Mouse (Mus musculus) brain, embryonic 14.5 days (tissue): Measurements from ENCODE around the gene Ccdc183.

Source experiments
- CTCF ChIP-seq: fragments of 200-500 bp; IDR thresholded peaks from 2 replicates; pipeline ENCODE4 v1.5.1; 2012; ENCODE audit warnings: inconsistent platforms, mild to moderate bottlenecking, moderate library complexity, borderline replicate concordance; ENCODE audit not compliant: insufficient read depth, insufficient read length; ENCODE audit errors: extremely low read depth
- POLR2A ChIP-seq: fragments of 200-500 bp; IDR thresholded peaks from 2 replicates; pipeline ENCODE4 v1.6.1; 2012; ENCODE audit warnings: mild to moderate bottlenecking, inconsistent platforms, borderline replicate concordance; ENCODE audit not compliant: poor library complexity, insufficient read depth, insufficient read length, severe bottlenecking; ENCODE audit errors: extremely low read depth

DNA sequence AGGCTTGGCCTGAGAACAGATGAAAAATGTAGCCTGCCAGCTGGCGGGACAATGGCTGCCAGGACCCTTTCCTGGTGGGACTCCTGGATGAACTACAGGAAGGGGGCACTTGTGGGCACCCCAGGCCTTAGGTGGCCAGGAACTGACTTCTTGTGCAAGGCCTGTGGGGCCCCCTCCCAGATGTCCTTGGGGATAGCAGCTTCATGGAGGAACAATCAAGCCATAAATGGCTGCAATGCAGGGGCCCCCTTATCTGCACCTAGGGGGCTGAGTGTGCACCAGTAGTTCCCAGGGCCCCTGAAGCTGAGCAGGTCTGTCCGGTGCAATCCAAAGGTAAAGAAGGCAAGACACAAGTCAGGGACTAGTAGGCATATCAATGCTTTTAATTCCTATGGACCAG lies 44.4 kb downstream of the Ccdc183 start:
- TF ChIP-seq CTCF, result no peak
- no peak for TF ChIP-seq POLR2A
